Mouse (Mus musculus) hindbrain, embryonic 13.5 days (tissue): ENCODE measurements around the gene Phka1. TPM values are rescaled to one million over a fixed set of nuclear protein-coding genes. Genes with fewer than 3 reads are reported as not detected.

ENCODE experiments used
- polyA plus RNA-seq: library from polyadenylated mRNA; unstranded; fragments of >200 nt; fragmentation: Nextera tagmentation; extraction: Ambion mirVana; gene quantifications from 2 replicates; pipeline ENCODE4 v1.2.1, GENCODE M21; 2015

Gene Phka1
- polyA plus RNA-seq, 1 experiment from 2014 or later, result 6.9 TPM

Other genes starting within 250 kb of the Phka1 start
- 10.0 and 10.7 TPM in 2 replicates for gene Hdac8, start 138.9 kb downstream of the Phka1 start, polyA plus RNA-seq
- gene Gm3880, start 42.7 kb upstream of the Phka1 start, polyA plus RNA-seq, result not detected in 2 replicates
- not detected in 2 replicates for gene Gm9112, start 63.4 kb upstream of the Phka1 start, polyA plus RNA-seq
- not detected in 2 replicates for gene Dmrtc1b, start 63.6 kb upstream of the Phka1 start, polyA plus RNA-seq
- not detected in 2 replicates for gene Dmrtc1c1, start 158.7 kb upstream of the Phka1 start, polyA plus RNA-seq
- not detected in 2 replicates for gene Dmrtc1c2, start 210.4 kb upstream of the Phka1 start, polyA plus RNA-seq
- not detected in 2 replicates for gene 1700031F05Rik, start 223.7 kb upstream of the Phka1 start, polyA plus RNA-seq